Mouse (Mus musculus): ENCODE data around the gene Myof. TPM values are rescaled to one million over a fixed set of nuclear protein-coding genes. Genes with fewer than 3 reads are reported as not detected.

Myof gene
- polyA plus RNA-seq (2012; rRNA removed) = 5.6 and 12.8 TPM in 2 replicates

GRCm38 (mm10) chr19:38043281-38043981 is at the start of gene Myof:
TSS of gene Myof (minus strand) at chr19:38043577.

DNA sequence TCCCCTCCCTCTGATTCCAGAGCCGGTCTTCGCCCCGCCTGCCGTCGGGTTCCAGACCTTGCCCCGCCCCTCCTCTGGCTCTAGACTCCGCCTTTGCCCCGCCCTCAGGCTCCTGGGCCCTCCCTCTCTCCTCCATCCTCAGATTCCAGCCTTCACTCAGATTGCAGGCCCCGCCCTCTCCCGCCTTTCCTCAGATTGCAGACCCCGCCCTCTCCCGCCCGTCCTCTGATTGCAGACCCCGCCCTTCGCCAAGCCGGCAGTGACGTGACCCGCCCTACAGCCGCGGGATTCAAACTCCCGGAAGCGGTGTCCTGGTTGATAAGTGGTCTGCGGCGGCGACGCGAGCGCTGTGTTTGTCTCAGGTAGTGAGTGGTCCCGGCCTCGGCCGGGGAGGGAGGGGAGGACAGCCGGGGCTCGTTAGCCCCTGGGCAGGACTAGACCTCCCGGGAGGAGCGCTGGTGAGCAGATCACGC is 11.4 kb upstream of the Myof start, which contains the start of gene Cep55:
TSS of gene Cep55 (plus strand) at position 292 of the 473 bp plus-strand sequence.

Other genes with a start within 250 kb of the Myof start
- 14.4 and 22.9 TPM in 2 replicates for gene Cep55, start 11.4 kb upstream of the Myof start, polyA plus RNA-seq (2012; rRNA removed)
- gene Ffar4, start 53.5 kb upstream of the Myof start, polyA plus RNA-seq (2012; rRNA removed) = 0.10 TPM in 1 of 2 replicates, not detected in the other
- 1.5 and 4.0 TPM in 2 replicates for gene Rbp4, start 81.7 kb upstream of the Myof start, polyA plus RNA-seq (2012; rRNA removed)
- 0.30 and 0.31 TPM in 2 replicates for gene Pde6c, start 89.2 kb upstream of the Myof start, polyA plus RNA-seq (2012; rRNA removed)
- gene Fra10ac1, start 180.6 kb upstream of the Myof start, polyA plus RNA-seq (2012; rRNA removed) = 36.0 and 42.7 TPM in 2 replicates
- gene Lgi1, start 221.0 kb upstream of the Myof start, polyA plus RNA-seq (2012; rRNA removed) = 8.7 and 9.1 TPM in 2 replicates

All from central nervous system, embryonic 14 days (tissue).